ENCODE assay signal across 21 mouse cellular contexts in the genomic region with DNA sequence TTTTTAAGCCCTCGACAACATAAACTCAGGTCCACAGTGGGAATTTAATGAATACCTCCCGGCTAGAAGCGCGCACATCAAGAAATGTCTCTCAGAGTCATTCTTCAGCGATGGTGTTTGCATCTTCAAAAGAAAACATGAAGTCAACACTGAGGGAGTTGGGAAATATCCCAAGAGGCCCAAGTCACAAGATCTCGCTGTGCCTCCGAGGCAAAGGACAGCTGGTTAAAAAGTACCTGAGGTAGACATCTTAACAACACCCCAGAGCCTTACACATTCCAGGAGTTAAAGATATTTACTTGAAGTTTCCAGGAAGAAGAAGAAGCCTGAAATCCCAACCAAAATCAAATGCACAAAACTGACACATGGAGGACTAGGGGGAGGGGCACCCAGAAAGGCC. TPM values are rescaled to one million over a fixed set of nuclear protein-coding genes. Genes with fewer than 3 reads are reported as not detected.
DNase-seq lines count a peak whose midpoint lies in the region; ATAC-seq and TF ChIP-seq lines count a peak whose summit lies in the region.
"Had no signal": no experiment of that assay in that cellular context is flagged by ENCODE, and none has a peak within 500 bp of the region (broad histone marks: within the 10 kb centered on the region; RNA-seq: fewer than 3 reads in every experiment).

No protein-coding gene starts in this region.

- H3K4me1 ChIP-seq in heart, embryonic 13.5 days = peaks cover 58% of the 10 kb centered on the region
- H3K4me1 ChIP-seq in kidney, adult 2 months (ENCODE audit: control insufficient read depth, insufficient read depth, low read length) = peaks cover 10% of the 10 kb centered on the region
- peaks cover 19% of the 10 kb centered on the region for H3K4me1 ChIP-seq in kidney, embryonic 14.5 days (ENCODE audit: control insufficient read depth, insufficient read depth, low read length)
- H3K4me1 ChIP-seq in midbrain, embryonic 15.5 days = peaks cover 34% of the 10 kb centered on the region
- H3K4me1 ChIP-seq in midbrain, embryonic 16.5 days (ENCODE audit: control insufficient read depth, insufficient read depth, low read length) = peaks cover 32% of the 10 kb centered on the region

- TF ChIP-seq CTCF in kidney, adult 2 months (conservative IDR thresholded peaks at IDR 0.05; ENCODE audit: insufficient read depth, insufficient read length, low read depth, low read length) = no peak

- H3K9ac ChIP-seq in heart, embryonic 13.5 days = no peak overlapping the region
- no peak overlapping the region for H3K9ac ChIP-seq in kidney, embryonic 14.5 days (ENCODE audit: low read depth, low read length)
- no peak overlapping the region for H3K9ac ChIP-seq in midbrain, embryonic 15.5 days
- H3K9ac ChIP-seq in midbrain, embryonic 16.5 days (ENCODE audit: low read depth, low read length) = no peak overlapping the region
- H3K9ac ChIP-seq: heart, embryonic 15.5 days; limb, embryonic 13.5 days; liver, embryonic 12.5 days had no signal

- no peak overlapping the region for H3K4me3 ChIP-seq in heart, embryonic 13.5 days
- H3K4me3 ChIP-seq in kidney, adult 2 months (ENCODE audit: insufficient read depth, low read depth, low read length) = no peak overlapping the region
- H3K4me3 ChIP-seq in kidney, embryonic 14.5 days (ENCODE audit: low read length) = no peak overlapping the region
- H3K4me3 ChIP-seq in midbrain, embryonic 15.5 days = no peak overlapping the region
- no peak overlapping the region for H3K4me3 ChIP-seq in midbrain, embryonic 16.5 days (ENCODE audit: low read depth, low read length)
- H3K4me3 ChIP-seq: embryonic facial prominence, embryonic 10.5 days; heart, embryonic 15.5 days; limb, embryonic 13.5 days; liver, embryonic 12.5 days had no signal

- 88% methylated on average over 7 of the region's 7 CpGs for WGBS in heart, embryonic 13.5 days
- WGBS in kidney, adult 2 months = 72% methylated on average over 7 of the region's 7 CpGs
- 81% methylated on average over 7 of the region's 7 CpGs for WGBS in kidney, embryonic 14.5 days
- WGBS in midbrain, embryonic 15.5 days = 88% methylated on average over 7 of the region's 7 CpGs
- 89% methylated on average over 7 of the region's 7 CpGs for WGBS in midbrain, embryonic 16.5 days

- H3K4me2 ChIP-seq in heart, embryonic 13.5 days = peak overlapping the region; percentile 22; the same call in 1 of the 2 replicates
- no peak overlapping the region for H3K4me2 ChIP-seq in kidney, embryonic 14.5 days (replicated peaks; ENCODE audit: low read depth, low read length)
- 0 out of 2 replicates have a peak overlapping the region, but pooled peaks have one; percentile 0 for H3K4me2 ChIP-seq in midbrain, embryonic 15.5 days
- no peak overlapping the region for H3K4me2 ChIP-seq in midbrain, embryonic 16.5 days (ENCODE audit: low read length)
- H3K4me2 ChIP-seq: heart, embryonic 15.5 days; limb, embryonic 13.5 days; liver, embryonic 12.5 days had no signal

- no peak for DNase-seq in heart, adult 18-20 months
- peak; percentile 72 for DNase-seq in kidney, adult 2 months
- peak; percentile 68 for DNase-seq in yolk sac, embryonic 10.5 days (ENCODE audit: low spot score)
- DNase-seq in lung, postnatal 36 days = no peak
- DNase-seq: adrenal gland, adult 2 months; cerebellum, adult 11 months; cerebellum, postnatal 10 days; lung, adult 18-20 months; lung, postnatal 10 days; retina, postnatal 1 day; right cerebral cortex, postnatal 25 days; spleen, adult 18-20 months had no signal

- no peaks in the 10 kb centered on the region for H3K27me3 ChIP-seq in heart, embryonic 13.5 days (replicated peaks)
- H3K27me3 ChIP-seq in kidney, adult 2 months (replicated peaks; ENCODE audit: control insufficient read depth, insufficient read depth, low read length) = no peaks in the 10 kb centered on the region
- H3K27me3 ChIP-seq in kidney, embryonic 14.5 days (ENCODE audit: control insufficient read depth, insufficient read depth, low read length) = no peaks in the 10 kb centered on the region
- no peaks in the 10 kb centered on the region for H3K27me3 ChIP-seq in midbrain, embryonic 15.5 days (replicated peaks)
- no peaks in the 10 kb centered on the region for H3K27me3 ChIP-seq in midbrain, embryonic 16.5 days (ENCODE audit: control insufficient read depth, insufficient read depth, low read depth, low read length)
- H3K27me3 ChIP-seq: heart, embryonic 15.5 days; limb, embryonic 13.5 days had no signal

- H3K9me3 ChIP-seq in heart, embryonic 13.5 days = peaks cover 8% of the 10 kb centered on the region
- peaks cover 9% of the 10 kb centered on the region; the same call in 1 of the 2 replicates for H3K9me3 ChIP-seq in kidney, embryonic 14.5 days (ENCODE audit: control insufficient read depth, low read length)
- H3K9me3 ChIP-seq in midbrain, embryonic 15.5 days = no peaks in the 10 kb centered on the region; the same call in 1 of the 2 replicates
- H3K9me3 ChIP-seq in midbrain, embryonic 16.5 days (replicated peaks; ENCODE audit: control insufficient read depth, low read length, poor library complexity, severe bottlenecking) = peaks cover 6% of the 10 kb centered on the region; the same call in 1 of the 2 replicates
- H3K9me3 ChIP-seq: heart, embryonic 15.5 days had no signal

- TF ChIP-seq POLR2A in kidney, adult 2 months (IDR thresholded peaks at IDR 0.05; ENCODE audit: low read depth, low read length) = no peak

- H3K27ac ChIP-seq in heart, embryonic 13.5 days (replicated peaks) = no peak overlapping the region
- H3K27ac ChIP-seq in kidney, adult 2 months (ENCODE audit: insufficient read depth, low read depth, low read length) = no peak overlapping the region; the same call in 1 of the 2 replicates
- no peak overlapping the region for H3K27ac ChIP-seq in kidney, embryonic 14.5 days (ENCODE audit: low read depth, low read length)
- H3K27ac ChIP-seq in midbrain, embryonic 15.5 days = no peak overlapping the region
- H3K27ac ChIP-seq in midbrain, embryonic 16.5 days (ENCODE audit: low read length) = no peak overlapping the region
- H3K27ac ChIP-seq: embryonic facial prominence, embryonic 10.5 days; heart, embryonic 15.5 days; hindbrain, postnatal 0 days; limb, embryonic 13.5 days; liver, embryonic 12.5 days had no signal

- H3K36me3 ChIP-seq in heart, embryonic 13.5 days = peaks cover 61% of the 10 kb centered on the region
- peaks cover 13% of the 10 kb centered on the region for H3K36me3 ChIP-seq in kidney, adult 2 months (ENCODE audit: control insufficient read depth, insufficient read depth, low read length)
- peaks cover 35% of the 10 kb centered on the region for H3K36me3 ChIP-seq in kidney, embryonic 14.5 days (ENCODE audit: control insufficient read depth, insufficient read depth, low read length)
- H3K36me3 ChIP-seq in midbrain, embryonic 15.5 days (replicated peaks) = peaks cover 14% of the 10 kb centered on the region
- H3K36me3 ChIP-seq in midbrain, embryonic 16.5 days (ENCODE audit: control insufficient read depth, insufficient read depth, low read length) = peaks cover 31% of the 10 kb centered on the region

- ATAC-seq in heart, embryonic 13.5 days (ENCODE audit: extremely low read depth, insufficient number of reproducible peaks, low FRiP score, low TSS enrichment) = no peak
- no peak for ATAC-seq in kidney, embryonic 14.5 days (ENCODE audit: low FRiP score, low TSS enrichment)
- ATAC-seq in midbrain, embryonic 15.5 days (replicated peaks) = no peak
- ATAC-seq in midbrain, embryonic 16.5 days = no peak
- ATAC-seq: hindbrain, postnatal 0 days; liver, embryonic 12.5 days had no signal

RNA-seq across cellular contexts. Expression of a gene that starts 5.0 kb away (rescaled TPM):
- polyA plus RNA-seq in heart, embryonic 13.5 days (2015; fragmentation: Nextera tagmentation; extraction: Ambion mirVana) = 8.4 and 9.2 TPM in 2 replicates
- total RNA-seq in heart, adult 18-20 months (2021) = 10 to 100 TPM; 26.6 to 37.1 TPM
- 21.2 and 21.5 TPM in 2 replicates for polyA plus RNA-seq in kidney, adult 2 months (2012; rRNA removed)
- 11.2 and 12.3 TPM in 2 replicates for polyA plus RNA-seq in kidney, embryonic 14.5 days (2014; fragmentation: Nextera tagmentation; extraction: Ambion mirVana)
- polyA plus RNA-seq in midbrain, embryonic 15.5 days (2015; fragmentation: Nextera tagmentation; extraction: Ambion mirVana) = 12.0 and 12.2 TPM in 2 replicates
- 12.3 and 13.3 TPM in 2 replicates for polyA plus RNA-seq in midbrain, embryonic 16.5 days (2015; fragmentation: Nextera tagmentation; extraction: Ambion mirVana)

Comparison
In these comparisons a context has a peak if more than half of its experiments do, and no peak if none do; other contexts are left out.
1. H3K4me2 ChIP-seq: peak in heart, embryonic 13.5 days (single experiment) and midbrain, embryonic 15.5 days (single experiment); none in kidney, embryonic 14.5 days (single experiment) and midbrain, embryonic 16.5 days (single experiment).
2. DNase-seq: peak in kidney, adult 2 months (single experiment) and yolk sac, embryonic 10.5 days (single experiment); none in heart, adult 18-20 months (0 of 2) and lung, postnatal 36 days (single experiment).